Mouse (Mus musculus) myocyte (in vitro differentiated cells): ENCODE measurements around the gene Nos1ap.

ENCODE experiments used
- E2F4 ChIP-seq: IDR thresholded peaks from one replicate; pipeline ENCODE4 v1.6.1; 2011; ENCODE audit warnings: mild to moderate bottlenecking, control low read depth, moderate library complexity; ENCODE audit not compliant: insufficient read depth
- MAX ChIP-seq: IDR thresholded peaks from one replicate; pipeline ENCODE4 v1.6.1; 2011; ENCODE audit warnings: low read depth, mild to moderate bottlenecking, control low read depth
- POLR2A ChIP-seq: IDR thresholded peaks from one replicate; pipeline ENCODE4 v1.6.1; 2011; ENCODE audit warnings: low read depth, mild to moderate bottlenecking, control low read depth, moderate library complexity; ENCODE audit not compliant: insufficient read length
- POLR2AphosphoS2 ChIP-seq: IDR thresholded peaks from one replicate; pipeline ENCODE4 v1.6.1; 2011; ENCODE audit warnings: low read depth, control low read depth; ENCODE audit not compliant: insufficient read length
- REST ChIP-seq: IDR thresholded peaks from one replicate; pipeline ENCODE4 v1.6.1; 2011; ENCODE audit warnings: mild to moderate bottlenecking, control low read depth, moderate library complexity; ENCODE audit not compliant: insufficient read depth, insufficient read length
- TCF12 ChIP-seq: IDR thresholded peaks from one replicate; pipeline ENCODE4 v1.6.1; 2011; ENCODE audit warnings: mild to moderate bottlenecking, control low read depth; ENCODE audit not compliant: poor library complexity, insufficient read depth, severe bottlenecking
- USF1 ChIP-seq: IDR thresholded peaks from one replicate; pipeline ENCODE4 v1.6.1; 2011; ENCODE audit warnings: low read depth, mild to moderate bottlenecking, control low read depth, moderate library complexity

GRCm38 (mm10) chr1:170632385-170632784 lies 42.7 kb upstream of the Nos1ap start:
- TF ChIP-seq POLR2A = no peak
- TF ChIP-seq MAX = no peak
- TF ChIP-seq USF1 = no peak
- no peak for TF ChIP-seq POLR2AphosphoS2
- TF ChIP-seq REST = no peak
- no peak for TF ChIP-seq TCF12
- TF ChIP-seq E2F4 = no peak
